Mouse (Mus musculus): Measurements from ENCODE around the gene Dohh.

Gene Dohh

GRCm38 (mm10) chr10:81383802-81384604 lies at the start of gene Dohh, which contains the start of gene Gm48551:
Dohh (plus strand) TSS chr10:81384428.
Gm48551 (plus strand) TSS chr10:81384466.
- DNase-seq, result peak; percentile 99

GRCm38 (mm10) chr10:81335393-81336340 lies 48.6 kb upstream of the Dohh start:
- peak; percentile 75 for DNase-seq

GRCm38 (mm10) chr10:81336558-81336957 lies 47.7 kb upstream of the Dohh start:
- no peak for DNase-seq

- DNase-seq, result no peak
Observed at GRCm38 (mm10) chr10:81340551-81341332, 43.5 kb upstream of the Dohh start.

GRCm38 (mm10) chr10:81341333-81341949 lies 42.8 kb upstream of the Dohh start:
- peak; percentile 80 for DNase-seq

- DNase-seq, result no peak
Observed at GRCm38 (mm10) chr10:81342686-81343505, 41.3 kb upstream of the Dohh start, which contains the start of gene Gipc3. Gipc3 (minus strand) TSS chr10:81343266.

GRCm38 (mm10) chr10:81344421-81345161 lies 39.6 kb upstream of the Dohh start:
- DNase-seq, result no peak

- DNase-seq, result no peak
Observed at GRCm38 (mm10) chr10:81345162-81345534, 39.1 kb upstream of the Dohh start.

- DNase-seq, result peak; percentile 86
Observed at GRCm38 (mm10) chr10:81346453-81347067, 37.7 kb upstream of the Dohh start.

GRCm38 (mm10) chr10:81349146-81349545 lies 35.1 kb upstream of the Dohh start:
- DNase-seq, result no peak

- DNase-seq, result no peak
Observed at GRCm38 (mm10) chr10:81349961-81350350, 34.3 kb upstream of the Dohh start.

GRCm38 (mm10) chr10:81350351-81351063 lies 33.7 kb upstream of the Dohh start, which contains the start of gene Hmg20b:
Hmg20b (minus strand) TSS chr10:81350480.
- DNase-seq, result peak; percentile 100

GRCm38 (mm10) chr10:81351678-81352291 lies 32.4 kb upstream of the Dohh start:
- DNase-seq, result no peak

- DNase-seq, result no peak
Observed at GRCm38 (mm10) chr10:81354738-81355477, 29.3 kb upstream of the Dohh start.

- DNase-seq, result no peak
Observed at GRCm38 (mm10) chr10:81355533-81355932, 28.7 kb upstream of the Dohh start.

- no peak for DNase-seq
Observed at GRCm38 (mm10) chr10:81356352-81356990, 27.8 kb upstream of the Dohh start.

- peak; percentile 96 for DNase-seq
Observed at GRCm38 (mm10) chr10:81356991-81357844, 27.0 kb upstream of the Dohh start, which contains the start of gene Mfsd12. Mfsd12 (plus strand) TSS chr10:81357491.

Data from embryo, embryonic 11 days (tissue).